Mouse (Mus musculus) embryonic fibroblast, embryonic 13.5 days (primary cell): ENCODE measurements around the gene Prkcz.

ENCODE experiments used
- CTCF ChIP-seq: IDR thresholded peaks from 2 replicates; pipeline ENCODE4 v1.5.1; 2011; ENCODE audit warnings: mild to moderate bottlenecking, control low read depth, low read length, moderate library complexity, borderline replicate concordance; ENCODE audit not compliant: insufficient read depth
- POLR2A ChIP-seq: IDR thresholded peaks from 2 replicates; pipeline ENCODE4 v1.6.1; 2011; ENCODE audit warnings: low read depth, mild to moderate bottlenecking, control low read depth, low read length, moderate library complexity

DNA sequence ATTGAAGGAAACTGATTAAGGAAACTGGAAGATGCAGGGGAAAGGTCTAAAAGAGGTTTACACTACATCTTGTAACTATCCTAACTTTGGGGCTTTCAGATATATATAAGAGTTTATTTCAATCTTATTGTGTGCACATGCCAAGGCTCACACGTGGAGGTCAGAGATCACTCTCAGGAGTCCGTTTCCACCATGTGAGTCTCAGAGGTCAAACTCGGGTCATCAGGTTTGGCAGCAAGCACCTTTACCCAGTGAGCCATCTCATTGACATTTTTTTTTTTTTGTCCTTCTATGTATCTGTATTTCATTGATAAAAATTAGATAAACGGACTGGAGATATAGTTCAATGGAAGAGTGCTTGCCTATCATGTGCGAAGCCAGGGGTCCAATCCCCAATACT lies 132.7 kb downstream of the Prkcz start:
- no peak for TF ChIP-seq CTCF
- TF ChIP-seq POLR2A = no peak
